Mouse (Mus musculus) layer of hippocampus, adult 8-10 months (tissue): ENCODE data around the gene Olfr139. TPM values are rescaled to one million over a fixed set of nuclear protein-coding genes. Genes with fewer than 3 reads are reported as not detected.

ENCODE experiments used
- DNase-seq, 2 experiments: peaks; one replicate each; pipeline ENCODE4 v3.0.0; 2022; ENCODE audit warnings: low spot score in 2 of 2
- total RNA-seq, 4 experiments: library from RNA; stranded (reverse); gene quantifications; 2 replicates each; pipeline ENCODE4 v1.2.4; 2022

The Olfr139 gene
- total RNA-seq = not detected

DNA sequence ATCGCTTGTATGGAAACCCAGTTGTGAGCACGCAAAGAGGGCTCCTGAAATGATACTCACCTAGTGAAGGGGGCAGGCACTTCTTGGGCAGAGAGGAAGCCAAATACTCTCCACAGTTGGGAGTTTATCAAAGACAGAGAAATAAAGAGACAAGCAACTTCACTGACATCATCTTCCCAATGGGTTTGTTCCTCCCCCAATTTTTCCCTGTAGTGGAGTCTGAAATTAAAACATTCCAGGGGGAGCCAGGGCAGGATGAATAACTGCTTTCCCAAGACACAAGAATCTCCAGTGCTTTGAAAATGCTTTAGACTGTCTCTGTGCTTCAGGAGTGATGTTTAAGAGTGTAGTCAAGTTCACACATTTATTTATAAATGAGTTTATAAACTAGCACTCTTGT lies at the start of gene Olfr139, which contains the start of gene Olfr399:
Gene Olfr139 (minus strand): TSS at position 101 of the 400 bp plus-strand sequence.
Gene Olfr399 (minus strand): TSS at position 165 of the 400 bp plus-strand sequence.
- DNase-seq = no peak

DNA sequence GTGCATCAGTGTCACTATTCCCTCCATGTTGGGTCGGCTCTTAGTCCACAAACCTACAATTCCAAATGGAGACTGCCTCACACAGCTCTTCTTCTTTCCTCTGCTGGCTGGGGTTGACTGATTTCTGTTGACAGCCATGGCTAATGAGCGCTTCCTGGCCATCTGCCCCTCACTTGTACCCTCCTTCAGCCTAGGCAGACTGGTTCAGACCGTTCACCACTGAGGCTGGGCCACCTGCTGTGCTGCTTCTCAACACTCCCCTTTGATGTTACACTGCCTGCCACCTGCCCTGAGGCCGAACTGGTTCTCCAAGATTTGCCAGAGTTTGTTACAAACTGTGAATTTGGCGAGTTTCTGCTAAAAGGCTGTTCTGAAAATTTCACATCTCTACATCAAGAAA lies 48.7 kb upstream of the Olfr139 start:
- no peak for DNase-seq

DNA sequence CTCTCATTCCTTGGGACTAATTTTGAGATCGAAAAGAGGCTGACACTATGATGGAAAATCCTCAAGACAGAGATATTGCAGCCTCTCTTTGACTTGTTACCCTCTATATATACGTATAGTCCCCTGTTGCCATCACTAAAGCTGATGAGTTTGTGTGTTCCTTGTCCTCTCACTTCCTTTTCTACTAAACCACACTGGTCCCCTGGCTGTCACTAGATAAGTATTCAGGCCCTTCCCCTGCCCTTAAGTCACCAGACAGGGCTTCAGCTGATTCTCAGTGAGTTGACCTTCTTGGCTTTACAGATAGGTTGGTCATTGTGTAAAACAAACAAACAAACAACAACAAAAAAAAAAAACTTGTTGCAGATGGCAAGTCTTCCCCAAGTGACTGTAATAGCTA lies 45.2 kb upstream of the Olfr139 start:
- DNase-seq = no peak

DNA sequence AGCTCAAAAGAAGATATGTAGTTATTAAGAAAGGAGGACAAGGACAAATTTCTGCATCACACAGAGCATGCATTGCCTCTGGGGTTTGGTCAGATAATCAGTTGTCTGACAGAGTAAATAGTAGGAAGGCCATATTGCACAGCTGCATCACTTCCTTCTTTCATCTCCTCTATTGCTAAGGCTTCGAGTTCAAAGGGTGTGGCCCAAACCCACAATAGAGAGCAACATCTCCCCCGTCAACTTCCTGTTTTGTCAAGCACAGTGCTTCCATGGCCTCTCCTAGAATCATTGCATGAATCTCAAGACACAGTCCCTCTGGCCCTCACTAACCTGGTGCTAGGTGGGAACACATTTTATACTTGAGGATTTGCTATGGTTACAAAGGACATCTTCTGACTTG lies 44.4 kb upstream of the Olfr139 start:
- DNase-seq = no peak

DNA sequence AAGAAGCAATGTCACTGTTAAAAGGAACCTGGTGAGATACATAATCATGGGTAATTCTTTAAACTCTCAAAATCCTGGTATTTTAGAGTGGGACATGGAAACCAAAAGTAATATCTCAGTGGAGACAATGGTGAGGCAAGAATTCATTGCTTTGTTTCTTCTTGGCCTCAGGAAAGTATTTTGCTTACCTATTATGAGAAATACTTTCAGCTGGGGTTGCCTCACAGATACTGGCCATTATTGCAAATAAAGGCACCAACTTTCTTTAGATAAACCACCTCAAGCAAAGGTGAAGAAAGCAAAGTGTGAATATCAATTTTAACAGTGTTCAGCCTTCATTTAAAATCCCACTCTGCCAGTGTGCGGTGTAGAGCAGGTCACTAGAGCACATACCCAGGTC lies 13.3 kb upstream of the Olfr139 start, which contains the start of gene Zfp616:
Gene Zfp616 (plus strand): TSS at position 301 of the 400 bp plus-strand sequence.
- no peak for DNase-seq

DNA sequence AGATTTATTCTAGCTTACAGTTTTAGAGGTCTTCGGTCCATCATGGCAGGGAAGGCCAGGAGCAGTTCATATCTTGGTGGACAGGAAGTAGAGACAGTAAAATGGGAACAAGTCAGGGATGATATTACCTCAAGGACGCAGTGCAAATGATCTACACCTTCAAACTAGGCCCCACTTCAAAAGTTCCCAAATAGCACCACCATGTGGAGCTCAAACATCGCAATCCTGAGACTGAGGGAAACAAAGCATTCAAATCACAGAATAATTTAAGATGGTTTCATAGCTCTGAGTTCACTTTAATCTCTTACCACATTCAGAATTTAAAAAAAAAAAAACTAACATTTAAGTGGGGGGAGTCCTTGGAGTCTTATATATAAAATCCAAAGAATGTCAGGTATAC lies 5.0 kb downstream of the Olfr139 start:
- no peak for DNase-seq

Other genes with a start within 250 kb of the Olfr139 start
- gene Olfr392, start 239.5 kb downstream of the Olfr139 start, total RNA-seq = not detected
- not detected for gene Olfr393, start 205.1 kb downstream of the Olfr139 start, total RNA-seq
- not detected for gene Olfr394, start 165.8 kb downstream of the Olfr139 start, total RNA-seq
- gene Olfr395, start 147.3 kb downstream of the Olfr139 start, total RNA-seq = not detected
- not detected for gene Olfr23, start 119.9 kb downstream of the Olfr139 start, total RNA-seq
- gene Olfr397, start 95.7 kb downstream of the Olfr139 start, total RNA-seq = not detected
- not detected for gene Olfr398, start 66.1 kb downstream of the Olfr139 start, total RNA-seq
- not detected for gene Olfr399, start 64 bp upstream of the Olfr139 start, total RNA-seq
- gene Zfp616, start 13.4 kb upstream of the Olfr139 start, total RNA-seq = not detected
- gene Olfr401, start 57.2 kb upstream of the Olfr139 start, total RNA-seq = not detected
- gene Olfr402, start 97.0 kb upstream of the Olfr139 start, total RNA-seq = not detected
- gene Olfr403, start 129.7 kb upstream of the Olfr139 start, total RNA-seq = not detected
- gene Olfr43, start 154.8 kb upstream of the Olfr139 start, total RNA-seq = not detected
- gene Olfr406, start 203.3 kb upstream of the Olfr139 start, total RNA-seq = not detected
- not detected for gene Olfr59, start 227.2 kb upstream of the Olfr139 start, total RNA-seq